Mouse (Mus musculus) skeletal muscle tissue, adult 2 months (tissue): ENCODE measurements around the gene Nfkbil1.

ENCODE experiments used
- DNase-seq: peaks from one replicate; pipeline ENCODE4 v3.0.0-alpha.2; 2012; ENCODE audit warnings: low read depth, low spot score

Gene Nfkbil1

DNA sequence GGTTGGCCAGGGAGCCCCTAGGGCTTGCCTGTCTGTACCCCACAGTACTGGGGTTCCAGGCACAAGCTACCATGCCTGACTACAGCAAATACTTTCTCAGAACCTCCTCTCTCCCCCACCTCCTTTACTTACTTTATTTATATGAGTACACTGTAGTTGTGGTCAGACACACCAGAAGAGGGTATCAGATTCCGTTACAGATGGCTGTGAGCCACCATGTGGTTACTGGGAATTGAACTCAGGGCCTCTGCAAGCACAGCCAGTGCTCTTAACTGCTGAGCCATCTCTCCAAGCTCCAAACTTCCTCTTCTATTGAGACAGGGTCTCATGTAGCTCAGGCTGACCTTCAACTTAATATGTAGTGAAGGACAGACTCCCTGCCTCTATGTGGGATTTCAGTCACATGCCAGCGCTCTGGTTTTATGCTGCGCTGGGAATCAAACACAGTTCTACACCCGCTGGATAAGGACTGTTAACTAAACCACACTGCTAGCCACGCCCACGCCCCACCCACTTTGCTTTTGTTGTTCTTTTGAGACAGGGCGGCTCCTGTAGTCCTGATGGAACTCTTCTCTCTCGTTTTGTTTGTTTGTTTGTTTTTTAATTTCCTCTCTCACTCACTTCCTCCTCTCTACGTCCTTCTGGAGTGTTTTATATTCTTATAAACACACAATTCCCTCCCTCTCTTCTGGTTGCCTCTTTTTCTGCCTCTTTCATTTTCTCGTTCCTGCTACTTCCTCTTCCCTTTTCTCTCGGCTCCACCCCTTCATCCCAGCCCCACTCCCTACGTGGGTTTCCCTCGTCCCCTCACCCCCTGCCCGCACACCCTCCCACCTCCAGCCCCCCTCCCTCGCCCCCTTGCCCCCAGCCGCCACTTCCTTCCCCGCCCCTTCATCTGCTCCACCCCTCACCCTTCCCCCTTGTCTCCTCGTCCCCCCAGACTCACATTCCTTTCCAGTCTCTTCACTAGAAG is 49.7 kb downstream of the Nfkbil1 start:
- no peak for DNase-seq

- DNase-seq, result no peak
These were observed 55.5 kb downstream of the Nfkbil1 start for GRCm38 (mm10) chr17:35180093-35180492.

DNA sequence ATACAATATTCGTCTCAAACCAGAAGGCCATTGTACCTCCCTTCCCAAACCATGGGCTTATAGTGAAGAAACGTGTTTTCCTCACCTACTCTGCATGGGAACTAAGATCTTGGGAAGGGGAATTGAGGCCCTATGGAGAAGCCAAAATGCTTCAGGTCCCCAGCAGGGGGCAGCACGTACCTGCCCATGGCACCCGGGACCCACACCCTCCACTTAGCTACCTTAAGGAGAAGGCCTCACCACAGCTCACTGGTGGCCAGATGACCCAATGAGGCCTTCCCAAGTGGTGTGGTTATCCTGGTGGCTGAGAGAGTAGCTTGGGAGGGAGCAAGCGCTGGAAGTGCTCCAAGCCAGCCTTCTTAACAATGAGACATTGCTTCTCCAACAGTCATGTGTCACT is 57.1 kb downstream of the Nfkbil1 start:
- peak; percentile 67 for DNase-seq

DNA sequence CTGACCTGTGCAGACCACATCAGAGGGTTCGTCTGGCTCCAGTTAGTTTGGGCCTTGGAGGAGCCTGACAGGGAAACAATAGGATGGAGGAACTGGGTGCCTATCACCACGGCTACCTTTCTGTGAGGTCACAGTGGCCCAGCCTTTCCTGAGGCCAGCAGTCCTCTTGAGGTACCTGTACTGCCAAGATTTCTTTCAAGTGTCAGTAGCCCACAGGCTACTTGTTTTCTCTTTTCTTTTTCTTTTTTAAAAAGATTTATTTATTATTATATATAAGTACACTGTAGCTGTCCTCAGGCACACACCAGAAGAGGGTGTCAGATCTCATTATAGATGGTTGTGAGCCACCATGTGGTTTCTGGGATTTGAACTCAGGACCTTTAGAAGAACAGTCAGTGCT is 59.6 kb downstream of the Nfkbil1 start, which contains the start of gene Aif1:
Gene Aif1 (minus strand): TSS at position 101 of the 400 bp plus-strand sequence.
- DNase-seq, result no peak

DNA sequence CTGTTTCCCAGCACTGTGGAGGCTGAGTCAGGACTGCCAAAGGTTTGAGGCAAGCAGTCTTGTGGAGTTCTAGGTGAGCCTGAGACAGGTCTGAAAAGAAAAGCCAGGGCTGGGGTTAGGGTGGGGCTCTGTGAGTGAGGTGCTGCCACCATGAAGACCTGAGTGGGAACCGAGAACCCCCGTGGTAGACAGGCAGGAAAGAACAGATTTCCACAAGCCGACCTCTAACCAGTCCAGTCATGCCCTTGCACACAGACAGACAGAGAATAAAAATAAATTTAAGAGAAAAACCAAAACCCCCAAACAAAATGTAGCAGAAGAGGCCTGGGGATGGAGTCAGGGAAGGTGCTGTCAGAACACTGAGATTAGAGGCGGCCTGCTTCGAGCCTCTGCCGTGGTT is 60.2 kb downstream of the Nfkbil1 start:
- no peak for DNase-seq

- DNase-seq, result no peak
These were observed 61.2 kb downstream of the Nfkbil1 start for GRCm38 (mm10) chr17:35174201-35174977.

GRCm38 (mm10) chr17:35173329-35173728 is 62.3 kb downstream of the Nfkbil1 start:
- no peak for DNase-seq

DNA sequence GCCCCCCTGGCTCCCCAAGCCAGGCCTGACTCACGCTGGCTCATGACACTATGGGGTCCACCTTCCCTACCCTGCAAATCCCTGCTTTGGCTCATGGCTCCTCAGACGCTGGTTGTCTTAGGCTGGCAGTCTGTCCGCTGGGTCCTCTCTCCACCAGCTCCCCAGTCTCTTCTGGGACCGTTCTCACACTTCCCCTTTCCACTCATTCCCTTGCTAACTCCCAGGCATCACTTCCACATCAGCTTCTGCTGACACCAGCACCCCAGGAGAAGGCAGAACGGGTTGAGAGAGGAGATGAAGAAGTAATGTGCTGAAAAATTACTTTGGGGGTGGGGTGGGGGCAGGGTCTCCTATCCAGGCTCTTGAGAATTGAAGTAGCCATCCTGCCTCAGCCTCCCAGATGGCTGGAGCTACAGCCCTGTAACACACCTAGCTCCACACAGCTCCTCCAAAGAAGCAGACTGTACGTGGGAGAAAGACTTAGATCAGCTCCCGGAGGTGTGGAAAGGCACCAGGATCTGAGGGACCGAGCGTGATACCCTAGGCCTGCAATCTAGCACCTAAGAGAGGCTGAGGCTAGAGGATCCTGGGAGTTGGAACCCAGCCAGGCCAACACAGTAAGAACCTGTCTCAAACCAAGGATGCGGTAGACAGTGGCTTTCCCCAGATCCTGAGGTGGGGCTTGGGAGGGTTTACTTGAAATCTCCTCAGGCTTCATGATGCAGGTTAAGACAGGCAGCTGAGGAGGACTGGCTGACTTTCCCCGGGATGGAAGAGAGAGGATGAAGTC is 63.0 kb downstream of the Nfkbil1 start:
- no peak for DNase-seq
